Mouse (Mus musculus) gastrocnemius, adult 18-20 months (tissue): ENCODE results near the gene Fbxl3. TPM values are rescaled to one million over a fixed set of nuclear protein-coding genes. Genes with fewer than 3 reads are reported as not detected.

Source experiments
- DNase-seq: peaks from one replicate; pipeline ENCODE4 v3.0.0; 2021; ENCODE audit warnings: low spot score
- total RNA-seq, 2 experiments: library from RNA; stranded (reverse); gene quantifications; 2 replicates each; pipeline ENCODE4 v1.2.3; 2021

The Fbxl3 gene
- total RNA-seq, 2 experiments from 2014 or later = 61.4 to 62.2 TPM

- no peak for DNase-seq
Observed at GRCm38 (mm10) chr14:103048292-103049086, 50.9 kb downstream of the Fbxl3 start.

- no peak for DNase-seq
Observed at GRCm38 (mm10) chr14:103046677-103047076, 52.7 kb downstream of the Fbxl3 start, which contains the start of gene Acod1. Gene Acod1 (plus strand): TSS chr14:103046977.

- DNase-seq = no peak
Observed at GRCm38 (mm10) chr14:103037016-103037415, 62.4 kb downstream of the Fbxl3 start.

- DNase-seq = no peak
Observed at GRCm38 (mm10) chr14:103034076-103034475, 65.3 kb downstream of the Fbxl3 start.

- DNase-seq = no peak
Observed at GRCm38 (mm10) chr14:103033271-103033823, 66.0 kb downstream of the Fbxl3 start.

Other genes with a start within 250 kb of the Fbxl3 start
- gene Kctd12, start 116.9 kb downstream of the Fbxl3 start, total RNA-seq = 1 to 10 TPM; 6.5 to 8.0 TPM
- not detected for gene Acod1, start 52.6 kb downstream of the Fbxl3 start, total RNA-seq
- 10 to 100 TPM; 11.6 to 14.4 TPM for gene Cln5, start 29.4 kb downstream of the Fbxl3 start, total RNA-seq
- 10 to 100 TPM; 22.6 to 31.7 TPM for gene Mycbp2, start 247.2 kb upstream of the Fbxl3 start, total RNA-seq